Mouse (Mus musculus) thymus, adult 2 months (tissue): ENCODE data around the gene Kcnt1. TPM values are rescaled to one million over a fixed set of nuclear protein-coding genes. Genes with fewer than 3 reads are reported as not detected.

Experiments
- DNase-seq: peaks from one replicate; pipeline ENCODE4 v3.0.0; 2021
- H3K27ac ChIP-seq: fragments of 200-500 bp; 2 replicates; pipeline ENCODE4 v1.5.1; 2012; ENCODE audit warnings: low read length, control low read depth; ENCODE audit not compliant: control insufficient read depth, insufficient read depth
- H3K27me3 ChIP-seq: fragments of 200-500 bp; 2 replicates; pipeline ENCODE4 v1.6.1; 2012; ENCODE audit warnings: mild to moderate bottlenecking, low read length, moderate library complexity, mixed read lengths; ENCODE audit not compliant: control insufficient read depth, insufficient read depth
- H3K36me3 ChIP-seq: fragments of 200-500 bp; 2 replicates; pipeline ENCODE4 v1.6.1; 2012; ENCODE audit warnings: mild to moderate bottlenecking, low read length, moderate library complexity; ENCODE audit not compliant: control insufficient read depth, insufficient read depth
- H3K4me1 ChIP-seq: fragments of 200-500 bp; replicated peaks from 2 replicates; pipeline ENCODE4 v1.6.1; 2012; ENCODE audit warnings: low read length; ENCODE audit not compliant: control insufficient read depth, insufficient read depth
- H3K4me3 ChIP-seq: fragments of 200-500 bp; 2 replicates; pipeline ENCODE4 v1.5.1; 2012; ENCODE audit warnings: mild to moderate bottlenecking, low read length, control low read depth, moderate library complexity; ENCODE audit not compliant: control insufficient read depth, insufficient read depth
- CTCF ChIP-seq: fragments of 200-500 bp; IDR thresholded peaks from 2 replicates; pipeline ENCODE4 v1.5.1; 2012; ENCODE audit warnings: mild to moderate bottlenecking, control low read depth, low read length, moderate library complexity, borderline replicate concordance; ENCODE audit not compliant: control insufficient read depth, poor library complexity, insufficient read depth; ENCODE audit errors: extremely low read depth
- POLR2A ChIP-seq: fragments of 200-500 bp; IDR thresholded peaks from 2 replicates; pipeline ENCODE4 v1.6.1; 2012; ENCODE audit warnings: mild to moderate bottlenecking, low read length, control low read depth, moderate library complexity; ENCODE audit not compliant: control insufficient read depth, poor library complexity, insufficient read depth; ENCODE audit errors: extremely low read depth
- WGBS: fragments of 180-500 bp; shearing (Covaris S2); methylation state at CpG from one replicate; pipeline ENCODE4 v1.1.7; 2018; 5-methylcytosine and 5-hydroxymethylcytosine counted together
- polyA plus RNA-seq: library from polyadenylated mRNA; depleted of rRNA; stranded (reverse); fragments of >200 nt; gene quantifications from 2 replicates; pipeline ENCODE4 v1.2.3, GENCODE M21; 2012; rRNA removed

Kcnt1 gene
- polyA plus RNA-seq, 1 experiment, result 1.1 TPM

GRCm38 (mm10) chr2:25943822-25944221 is 80.3 kb downstream of the Kcnt1 start:
- Histone ChIP-seq H3K36me3 (peaks cover 21% of the 10 kb centered on the region), H3K27me3 (no peaks in the 10 kb centered on the region), H3K27ac (no peak overlapping the region), H3K4me3 (no peak overlapping the region), H3K4me1 (peaks cover 11% of the 10 kb centered on the region)
- no peak for DNase-seq
- WGBS, result 95% methylated on average over 2 of the region's 2 CpGs
- TF ChIP-seq CTCF, result no peak
- no peak for TF ChIP-seq POLR2A

- no peaks in the 10 kb centered on the region for H3K4me1 ChIP-seq
- H3K36me3 ChIP-seq, result peaks cover 17% of the 10 kb centered on the region
- 96% methylated on average over 3 of the region's 3 CpGs for WGBS
- no peak overlapping the region for H3K27ac ChIP-seq
- H3K4me3 ChIP-seq, result no peak overlapping the region
- H3K27me3 ChIP-seq, result no peaks in the 10 kb centered on the region
- DNase-seq, result no peak
- TF ChIP-seq CTCF (no peak), POLR2A (no peak)
Measured at GRCm38 (mm10) chr2:25947950-25948349, 84.4 kb downstream of the Kcnt1 start.

GRCm38 (mm10) chr2:25949291-25949690 is 85.8 kb downstream of the Kcnt1 start:
- Histone ChIP-seq H3K27ac (no peak overlapping the region), H3K4me1 (no peaks in the 10 kb centered on the region), H3K36me3 (peaks cover 9% of the 10 kb centered on the region), H3K27me3 (no peaks in the 10 kb centered on the region), H3K4me3 (no peak overlapping the region)
- 98% methylated on average over 3 of the region's 3 CpGs for WGBS
- no peak for DNase-seq
- TF ChIP-seq POLR2A (no peak), CTCF (no peak)

Other genes with a start within 250 kb of the Kcnt1 start
- gene Ccdc183, start 246.1 kb upstream of the Kcnt1 start, polyA plus RNA-seq, result not detected in 2 replicates
- gene Tmem141, start 241.7 kb upstream of the Kcnt1 start, polyA plus RNA-seq, result 4.9 and 12.3 TPM in 2 replicates
- gene Fcna, start 235.7 kb upstream of the Kcnt1 start, polyA plus RNA-seq, result 7.8 TPM in 2 replicates
- 0.24 TPM in 1 of 2 replicates, not detected in the other for gene Lcn8, start 210.6 kb upstream of the Kcnt1 start, polyA plus RNA-seq
- gene Lcn5, start 205.8 kb upstream of the Kcnt1 start, polyA plus RNA-seq, result not detected in 2 replicates
- 0.20 and 0.26 TPM in 2 replicates for gene Lcn6, start 186.9 kb upstream of the Kcnt1 start, polyA plus RNA-seq
- 0.73 and 0.84 TPM in 2 replicates for gene Lcn10, start 181.0 kb upstream of the Kcnt1 start, polyA plus RNA-seq
- gene Obp2a, start 163.7 kb upstream of the Kcnt1 start, polyA plus RNA-seq, result 0.45 and 0.54 TPM in 2 replicates
- gene Bmyc, start 157.0 kb upstream of the Kcnt1 start, polyA plus RNA-seq, result 36.4 and 43.2 TPM in 2 replicates
- gene Obp2b, start 126.7 kb upstream of the Kcnt1 start, polyA plus RNA-seq, result not detected in 2 replicates
- gene Lcn3, start 98.2 kb upstream of the Kcnt1 start, polyA plus RNA-seq, result 0.16 TPM in 1 of 2 replicates, not detected in the other
- gene Lcn11, start 86.7 kb upstream of the Kcnt1 start, polyA plus RNA-seq, result 0.23 and 0.49 TPM in 2 replicates
- gene Gm13539, start 81.5 kb upstream of the Kcnt1 start, polyA plus RNA-seq, result 1.0 and 2.4 TPM in 2 replicates
- gene Glt6d1, start 47.9 kb upstream of the Kcnt1 start, polyA plus RNA-seq, result not detected in 2 replicates
- gene Lcn9, start 40.6 kb upstream of the Kcnt1 start, polyA plus RNA-seq, result not detected in 2 replicates
- 0.09 and 0.18 TPM in 2 replicates for gene Sohlh1, start 16.5 kb upstream of the Kcnt1 start, polyA plus RNA-seq
- gene Camsap1, start 119.5 kb downstream of the Kcnt1 start, polyA plus RNA-seq, result 20.7 and 21.7 TPM in 2 replicates
- 61.9 and 66.3 TPM in 2 replicates for gene Ubac1, start 158.0 kb downstream of the Kcnt1 start, polyA plus RNA-seq